14 mouse cellular contexts compared by ENCODE assay signal in genomic region chr5:7932234-7933221, GRCm38 (mm10). TPM values are rescaled to one million over a fixed set of nuclear protein-coding genes. Genes with fewer than 3 reads are reported as not detected.
DNase-seq lines count a peak whose midpoint lies in the region; ATAC-seq lines count a peak whose summit lies in the region.
"Had no signal": no experiment of that assay in that cellular context is flagged by ENCODE, and none has a peak within 500 bp of the region (broad histone marks: within the 10 kb centered on the region; RNA-seq: fewer than 3 reads in every experiment).

No protein-coding gene starts in this region.

- no peak for DNase-seq in lung, postnatal 4 days
- DNase-seq in kidney, adult 11 months, result peak; percentile 17
- DNase-seq in kidney, postnatal 36 days, result peak; percentile 47 to 55
- DNase-seq in left cerebral cortex, adult 18-20 months (ENCODE audit: low spot score in 2 of 2), result no peak
- no peak for DNase-seq in left cerebral cortex, postnatal 10 days (ENCODE audit: extremely low spot score in 1 of 2, low spot score in 2 of 2)
- DNase-seq in left cerebral cortex, postnatal 4 days, result no peak
- DNase-seq: gastrocnemius, postnatal 25 days; retina, postnatal 1 day had no signal

- no peak overlapping the region for H3K4me2 ChIP-seq in lung, embryonic 16.5 days (ENCODE audit: low read depth, low read length)
- H3K4me2 ChIP-seq in stomach, embryonic 16.5 days (ENCODE audit: low read depth, low read length), result no peak overlapping the region

- ATAC-seq in lung, embryonic 16.5 days (ENCODE audit: low read depth), result peak; percentile 83
- ATAC-seq in stomach, embryonic 16.5 days (ENCODE audit: insufficient read depth, low FRiP score), result peak; percentile 64; the same call in 1 of the 2 replicates
- ATAC-seq: hindbrain, embryonic 16.5 days had no signal

- intact Hi-C loops in left cerebral cortex, postnatal 10 days (cut with DNase I), result no loop called here
- intact Hi-C loops in left cerebral cortex, postnatal 4 days (cut with DNase I), result no loop called here

- no peak overlapping the region for H3K9ac ChIP-seq in lung, embryonic 16.5 days (ENCODE audit: low read length)
- H3K9ac ChIP-seq in stomach, embryonic 16.5 days (ENCODE audit: low read length), result no peak overlapping the region

- no peaks in the 10 kb centered on the region for H3K27me3 ChIP-seq in lung, embryonic 16.5 days (ENCODE audit: control insufficient read depth, insufficient read depth, low read depth, low read length)
- no peaks in the 10 kb centered on the region for H3K27me3 ChIP-seq in stomach, embryonic 16.5 days (ENCODE audit: control insufficient read depth, insufficient read depth, low read length)
- H3K27me3 ChIP-seq: megakaryocyte, embryonic 14.5 days had no signal

- no peaks in the 10 kb centered on the region for H3K9me3 ChIP-seq in lung, embryonic 16.5 days (ENCODE audit: control insufficient read depth, low read length)
- H3K9me3 ChIP-seq in stomach, embryonic 16.5 days (replicated peaks; ENCODE audit: control insufficient read depth, low read length), result no peaks in the 10 kb centered on the region

- no peak overlapping the region; the same call in 1 of the 2 replicates for H3K27ac ChIP-seq in lung, embryonic 16.5 days (ENCODE audit: low read length)
- H3K27ac ChIP-seq in stomach, embryonic 16.5 days (ENCODE audit: low read length), result peak overlapping the region; percentile 36; the same call in 1 of the 2 replicates

- H3K4me3 ChIP-seq in lung, embryonic 16.5 days (ENCODE audit: low read length), result no peak overlapping the region
- no peak overlapping the region for H3K4me3 ChIP-seq in stomach, embryonic 16.5 days (replicated peaks; ENCODE audit: low read length)
- H3K4me3 ChIP-seq: megakaryocyte, embryonic 14.5 days; myocyte had no signal

- no peaks in the 10 kb centered on the region for H3K36me3 ChIP-seq in lung, embryonic 16.5 days (ENCODE audit: control insufficient read depth, insufficient read depth, low read length)
- H3K36me3 ChIP-seq in stomach, embryonic 16.5 days (ENCODE audit: control insufficient read depth, insufficient read depth, low read length), result no peaks in the 10 kb centered on the region

- no peaks in the 10 kb centered on the region; the same call in 1 of the 2 replicates for H3K4me1 ChIP-seq in lung, embryonic 16.5 days (replicated peaks; ENCODE audit: control insufficient read depth, insufficient read depth, low read length)
- no peaks in the 10 kb centered on the region for H3K4me1 ChIP-seq in stomach, embryonic 16.5 days (ENCODE audit: control insufficient read depth, insufficient read depth, low read length)
- H3K4me1 ChIP-seq: megakaryocyte, embryonic 14.5 days had no signal

- 48% methylated on average over 5 of the region's 5 CpGs for WGBS in lung, embryonic 16.5 days
- WGBS in stomach, embryonic 16.5 days, result 47% methylated on average over 5 of the region's 5 CpGs

RNA-seq across cellular contexts. Expression of gene Steap4, which starts 27.7 kb away (rescaled TPM):
- 3.4 and 5.4 TPM in 2 replicates for polyA plus RNA-seq in lung, embryonic 16.5 days (2015; fragmentation: Nextera tagmentation; extraction: Ambion mirVana)
- polyA plus RNA-seq in stomach, embryonic 16.5 days (2015; fragmentation: Nextera tagmentation; extraction: Ambion mirVana), result 3.0 and 3.3 TPM in 2 replicates
- under 1 TPM in 1 of 2 experiments, not detected in 1; 0.16 TPM for total RNA-seq in left cerebral cortex, adult 18-20 months (2021)
- total RNA-seq in left cerebral cortex, postnatal 10 days (2021), result under 1 TPM; 0.18 to 0.28 TPM
- total RNA-seq in left cerebral cortex, postnatal 4 days (2021), result under 1 TPM; 0.22 to 0.24 TPM
- total RNA-seq: common myeloid progenitor, adult 5-6 weeks had no signal
- polyA plus RNA-seq: myocyte had no signal

Comparison
In these comparisons a context has a peak if more than half of its experiments do, and no peak if none do; other contexts are left out.
1. DNase-seq: peak in kidney, adult 11 months (single experiment) and kidney, postnatal 36 days (2 of 2); none in lung, postnatal 4 days (0 of 2), left cerebral cortex, adult 18-20 months (0 of 2), left cerebral cortex, postnatal 10 days (0 of 2) and left cerebral cortex, postnatal 4 days (single experiment).